ENCODE assay signal across 8 mouse cellular contexts in genomic region chr7:25009099-25009700, GRCm38 (mm10). TPM values are rescaled to one million over a fixed set of nuclear protein-coding genes. Genes with fewer than 3 reads are reported as not detected.
DNase-seq lines count a peak whose midpoint lies in the region; ATAC-seq and TF ChIP-seq lines count a peak whose summit lies in the region.

No protein-coding gene starts in this region.

- TF ChIP-seq POLR2A in brain, embryonic 14.5 days (IDR thresholded peaks at IDR 0.05; ENCODE audit: borderline replicate concordance, extremely low read depth, insufficient read depth, insufficient read length, poor library complexity, severe bottlenecking) = no peak

- no peak for ATAC-seq in embryonic facial prominence, embryonic 12.5 days (ENCODE audit: insufficient number of reproducible peaks, insufficient read depth, low FRiP score, low TSS enrichment)
- no peak for ATAC-seq in neural tube, embryonic 11.5 days (ENCODE audit: insufficient read depth, low FRiP score, low TSS enrichment)
- no peak for ATAC-seq in liver, embryonic 11.5 days (replicated peaks; ENCODE audit: low FRiP score)

- peaks cover 39% of the 10 kb centered on the region for H3K4me1 ChIP-seq in embryonic facial prominence, embryonic 12.5 days
- H3K4me1 ChIP-seq in neural tube, embryonic 11.5 days (ENCODE audit: control insufficient read depth, insufficient read depth, low read length) = peaks cover 18% of the 10 kb centered on the region
- H3K4me1 ChIP-seq in liver, embryonic 11.5 days (replicated peaks; ENCODE audit: control insufficient read depth, insufficient read depth, low read length) = peaks cover 11% of the 10 kb centered on the region

- H3K9me3 ChIP-seq in embryonic facial prominence, embryonic 12.5 days = no peaks in the 10 kb centered on the region
- H3K9me3 ChIP-seq in neural tube, embryonic 11.5 days (ENCODE audit: control insufficient read depth, low read length) = no peaks in the 10 kb centered on the region
- no peaks in the 10 kb centered on the region for H3K9me3 ChIP-seq in liver, embryonic 11.5 days (ENCODE audit: control insufficient read depth, low read length)

- TF ChIP-seq CTCF in brain, embryonic 14.5 days (IDR thresholded peaks at IDR 0.05; ENCODE audit: borderline replicate concordance, extremely low read depth, insufficient read depth, insufficient read length) = no peak
- TF ChIP-seq CTCF in gastrocnemius, adult 2 months (IDR thresholded peaks at IDR 0.05) = no peak

- H3K4me2 ChIP-seq in embryonic facial prominence, embryonic 12.5 days (replicated peaks) = peak overlapping the region; percentile 12; the same call in 1 of the 2 replicates
- H3K4me2 ChIP-seq in neural tube, embryonic 11.5 days (ENCODE audit: low read depth) = peak overlapping the region; percentile 62
- H3K4me2 ChIP-seq in liver, embryonic 11.5 days = no peak overlapping the region

- H3K9ac ChIP-seq in embryonic facial prominence, embryonic 12.5 days = no peak overlapping the region
- peak overlapping the region; percentile 42; the same call in 1 of the 2 replicates for H3K9ac ChIP-seq in neural tube, embryonic 11.5 days (ENCODE audit: low read length)
- H3K9ac ChIP-seq in liver, embryonic 11.5 days (ENCODE audit: low read depth, low read length) = no peak overlapping the region

- no peak overlapping the region for H3K4me3 ChIP-seq in embryonic facial prominence, embryonic 12.5 days
- H3K4me3 ChIP-seq in neural tube, embryonic 11.5 days (ENCODE audit: low read depth, low read length) = no peak overlapping the region
- H3K4me3 ChIP-seq in liver, embryonic 11.5 days (ENCODE audit: low read depth, low read length) = no peak overlapping the region
- H3K4me3 ChIP-seq in gastrocnemius, adult 2 months = no peak overlapping the region

- H3K36me3 ChIP-seq in embryonic facial prominence, embryonic 12.5 days = peaks cover 13% of the 10 kb centered on the region
- H3K36me3 ChIP-seq in neural tube, embryonic 11.5 days (ENCODE audit: control insufficient read depth, insufficient read depth, low read length) = peaks cover 4% of the 10 kb centered on the region; the same call in 1 of the 2 replicates
- no peaks in the 10 kb centered on the region; the same call in 1 of the 2 replicates for H3K36me3 ChIP-seq in liver, embryonic 11.5 days (ENCODE audit: control insufficient read depth, insufficient read depth, low read length)

- peaks cover 87% of the 10 kb centered on the region for H3K27me3 ChIP-seq in embryonic facial prominence, embryonic 12.5 days
- H3K27me3 ChIP-seq in neural tube, embryonic 11.5 days (ENCODE audit: control insufficient read depth, insufficient read depth, low read length) = peaks cover 66% of the 10 kb centered on the region
- H3K27me3 ChIP-seq in liver, embryonic 11.5 days (replicated peaks; ENCODE audit: control insufficient read depth, insufficient read depth, low read length) = peaks cover 80% of the 10 kb centered on the region

- no peak overlapping the region for H3K27ac ChIP-seq in embryonic facial prominence, embryonic 12.5 days
- H3K27ac ChIP-seq in neural tube, embryonic 11.5 days (ENCODE audit: low read depth, low read length) = peak overlapping the region; percentile 87
- no peak overlapping the region for H3K27ac ChIP-seq in liver, embryonic 11.5 days (ENCODE audit: low read depth, low read length)
- no peak overlapping the region for H3K27ac ChIP-seq in gastrocnemius, adult 2 months

- 7% methylated on average over 20 of the region's 20 CpGs for WGBS in embryonic facial prominence, embryonic 12.5 days
- 5% methylated on average over 20 of the region's 20 CpGs for WGBS in neural tube, embryonic 11.5 days
- WGBS in liver, embryonic 11.5 days = 13% methylated on average over 20 of the region's 20 CpGs

- peak; percentile 89 for DNase-seq in brain, embryonic 14.5 days (ENCODE audit: low read depth)
- peak; percentile 68 for DNase-seq in layer of hippocampus, adult 9-11 months
- DNase-seq in neural tube, embryonic 11.5 days (ENCODE audit: low spot score) = peak; percentile 52
- no peak for DNase-seq in lung, postnatal 4 days
- DNase-seq in ovary, postnatal 36 days (ENCODE audit: low spot score) = no peak
- DNase-seq in liver, embryonic 11.5 days (ENCODE audit: low spot score) = no peak
- DNase-seq in gastrocnemius, adult 2 months = no peak

- intact Hi-C loops in gastrocnemius, adult 2 months (cut with DNase I) = no loop called here

RNA-seq across cellular contexts. Expression of gene Atp1a3, which starts 3.4 kb away (rescaled TPM):
- 160 and 331 TPM in 2 replicates for polyA plus RNA-seq in brain, embryonic 14.5 days (2012; rRNA removed)
- 3.8 and 7.4 TPM in 2 replicates for polyA plus RNA-seq in embryonic facial prominence, embryonic 12.5 days (2016; fragmentation: Nextera tagmentation; extraction: Ambion mirVana)
- polyA plus RNA-seq in neural tube, embryonic 11.5 days (2014; fragmentation: Nextera tagmentation; extraction: Ambion mirVana) = 50.6 and 59.9 TPM in 2 replicates
- 1.4 and 1.5 TPM in 2 replicates for polyA plus RNA-seq in liver, embryonic 11.5 days (2014; fragmentation: Nextera tagmentation; extraction: Ambion mirVana)
- total RNA-seq in gastrocnemius, adult 2 months (2021) = not detected

RNA-seq across cellular contexts. Expression of gene Rabac1, which starts 36.6 kb away (rescaled TPM):
- 244 and 306 TPM in 2 replicates for polyA plus RNA-seq in brain, embryonic 14.5 days (2012; rRNA removed)
- polyA plus RNA-seq in embryonic facial prominence, embryonic 12.5 days (2016; fragmentation: Nextera tagmentation; extraction: Ambion mirVana) = 106 and 116 TPM in 2 replicates
- 111 and 118 TPM in 2 replicates for polyA plus RNA-seq in neural tube, embryonic 11.5 days (2014; fragmentation: Nextera tagmentation; extraction: Ambion mirVana)
- 91.3 and 101 TPM in 2 replicates for polyA plus RNA-seq in liver, embryonic 11.5 days (2014; fragmentation: Nextera tagmentation; extraction: Ambion mirVana)
- 100 to 1,000 TPM; 231 to 243 TPM for total RNA-seq in gastrocnemius, adult 2 months (2021)

Comparison
In these comparisons a context has a peak if more than half of its experiments do, and no peak if none do; other contexts are left out.
1. DNase-seq: peak in brain, embryonic 14.5 days (single experiment), layer of hippocampus, adult 9-11 months (single experiment) and neural tube, embryonic 11.5 days (single experiment); none in lung, postnatal 4 days (0 of 2), ovary, postnatal 36 days (single experiment), liver, embryonic 11.5 days (single experiment) and gastrocnemius, adult 2 months (single experiment).